ENCODE assay signal across 7 mouse cellular contexts in the genomic region with DNA sequence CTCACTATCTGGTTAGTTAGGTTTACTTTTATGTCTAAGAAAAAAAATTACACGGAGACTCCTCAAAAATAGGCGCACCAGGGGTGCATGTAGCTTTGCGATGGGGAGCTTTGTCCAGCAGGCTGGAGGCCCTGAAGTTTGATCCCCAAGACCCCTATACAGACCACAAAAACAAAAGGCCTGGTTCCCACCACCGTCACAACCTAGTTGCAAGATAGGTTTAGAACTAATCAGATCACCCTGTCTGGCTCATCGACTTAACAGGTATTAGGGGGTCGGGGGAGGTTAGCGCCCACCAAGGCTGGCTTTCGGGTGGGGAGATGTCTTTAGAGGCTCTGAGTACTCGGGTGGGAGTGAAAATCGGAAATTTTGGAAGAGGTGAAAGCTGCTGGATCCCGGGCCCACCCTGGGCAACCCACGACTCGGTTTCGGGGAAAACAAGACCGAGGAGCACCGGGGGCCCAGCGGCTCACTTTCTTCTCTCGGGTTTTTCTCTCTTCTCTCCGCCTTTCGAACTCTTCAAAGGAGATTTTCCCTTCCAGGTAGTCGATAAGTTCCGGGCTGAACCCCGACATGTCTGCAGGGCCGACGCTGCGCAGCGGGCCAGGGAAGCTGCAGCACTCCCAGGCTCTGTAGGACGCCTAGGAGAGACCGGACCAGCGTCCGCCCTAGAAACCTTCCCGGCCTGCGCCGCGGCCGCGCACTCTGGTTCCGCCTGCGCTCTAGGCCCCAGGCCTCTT. TPM values are rescaled to one million over a fixed set of nuclear protein-coding genes. Genes with fewer than 3 reads are reported as not detected.
A peak's percentile ranks its signal among the peaks of the same experiment; 100 is the strongest.
DNase-seq lines count a peak whose midpoint lies in the region; ATAC-seq lines count a peak whose summit lies in the region.

A gene (minus strand): TSS at position 632 of the 740 bp plus-strand sequence.

- peak within 1 kb of the TSS; percentile 70 for H3K4me2 ChIP-seq in intestine, embryonic 15.5 days (replicated peaks)

- 4% methylated on average over 39 of the region's 39 CpGs for WGBS in intestine, embryonic 15.5 days
- 3% methylated on average over 39 of the region's 39 CpGs for WGBS in midbrain, embryonic 10.5 days

- peak within 1 kb of the TSS; percentile 73 for H3K9ac ChIP-seq in intestine, embryonic 15.5 days

- H3K9me3 ChIP-seq in intestine, embryonic 15.5 days, result no peaks in the 10 kb centered on the region
- H3K9me3 ChIP-seq in midbrain, embryonic 10.5 days (replicated peaks), result no peaks in the 10 kb centered on the region

- H3K4me1 ChIP-seq in intestine, embryonic 15.5 days (replicated peaks), result no peaks in the 10 kb centered on the region
- H3K4me1 ChIP-seq in midbrain, embryonic 10.5 days, result peaks cover 10% of the 10 kb centered on the region

- H3K27me3 ChIP-seq in intestine, embryonic 15.5 days (replicated peaks), result no peaks in the 10 kb centered on the region
- H3K27me3 ChIP-seq in midbrain, embryonic 10.5 days (ENCODE audit: low read depth, poor library complexity, severe bottlenecking), result no peaks in the 10 kb centered on the region

- ATAC-seq in intestine, embryonic 15.5 days, result peak; percentile 99

- intact Hi-C loops in left cerebral cortex, postnatal 25 days (cut with DNase I), result no loop called here

- peak; percentile 76 to 92 for DNase-seq in adrenal gland, adult (ENCODE audit: inconsistent age in 2 of 2, low spot score in 1 of 2)
- DNase-seq in embryo, embryonic 10.5 days (ENCODE audit: low spot score), result peak; percentile 86
- peak; percentile 76 for DNase-seq in gastrocnemius, postnatal 25 days
- DNase-seq in left cerebral cortex, postnatal 25 days (ENCODE audit: low spot score in 2 of 2), result peak; percentile 80 to 81
- peak; percentile 78 for DNase-seq in midbrain, embryonic 10.5 days (ENCODE audit: low spot score)
- peak; percentile 80 for DNase-seq in right cerebral cortex, postnatal 4 days

- H3K4me3 ChIP-seq in intestine, embryonic 15.5 days (replicated peaks), result peak within 1 kb of the TSS; percentile 70
- H3K4me3 ChIP-seq in midbrain, embryonic 10.5 days, result peak within 1 kb of the TSS; percentile 81

- H3K36me3 ChIP-seq in intestine, embryonic 15.5 days, result peaks cover 1% of the 10 kb centered on the region; the same call in 1 of the 2 replicates
- peaks cover 22% of the 10 kb centered on the region for H3K36me3 ChIP-seq in midbrain, embryonic 10.5 days

- H3K27ac ChIP-seq in intestine, embryonic 15.5 days, result no peak within 1 kb of the TSS
- H3K27ac ChIP-seq in midbrain, embryonic 10.5 days (replicated peaks), result peak within 1 kb of the TSS; percentile 90

RNA-seq across cellular contexts. Expression of the gene that starts here (rescaled TPM):
- 10 to 100 TPM in 1 of 2 experiments, 1 to 10 TPM in 1; 8.8 to 10.2 TPM for total RNA-seq in gastrocnemius, postnatal 25 days (2021)
- polyA plus RNA-seq in intestine, embryonic 15.5 days (2015; fragmentation: Nextera tagmentation; extraction: Ambion mirVana), result 17.5 and 20.8 TPM in 2 replicates
- total RNA-seq in left cerebral cortex, postnatal 25 days (2021), result 10 to 100 TPM; 29.2 TPM
- polyA plus RNA-seq in midbrain, embryonic 10.5 days (2016; fragmentation: Nextera tagmentation; extraction: Ambion mirVana), result 27.5 and 33.4 TPM in 2 replicates
